Mouse (Mus musculus): ENCODE measurements at regions not wholly inside any gene's neighbourhood (a gene's known extent, or its start where the extent isn't known, plus 50 kb on each side); places are given as distances from the start of the nearest gene placed in this dataset.

DNA sequence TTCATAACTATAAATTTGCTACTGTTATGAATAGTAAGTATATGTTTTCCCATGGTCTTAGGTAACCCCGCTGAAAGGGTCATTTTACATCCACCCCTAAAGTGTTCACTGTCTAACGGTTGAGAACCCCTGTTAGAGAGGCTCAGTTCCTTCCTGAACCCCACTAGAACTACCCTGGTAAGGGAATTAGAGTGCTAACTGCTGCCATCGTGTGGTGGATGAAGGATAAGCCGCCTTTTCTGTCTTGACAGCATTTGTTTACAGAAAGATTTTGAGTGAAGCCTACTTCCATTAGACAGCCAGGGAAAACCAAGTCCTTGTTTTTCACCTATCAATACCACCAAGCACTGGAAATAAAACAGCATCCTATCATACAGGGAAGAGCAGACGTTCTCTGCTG is 90.3 kb upstream of the Tbx22 start:
- DNase-seq = peak in 1 of 2 experiments; percentile 7
